Mouse (Mus musculus): ENCODE results near the gene Garem2. TPM values are rescaled to one million over a fixed set of nuclear protein-coding genes. Genes with fewer than 3 reads are reported as not detected.
A peak's percentile ranks its signal among the peaks of the same experiment; 100 is the strongest.

The Garem2 gene
- polyA plus RNA-seq, 1 experiment from 2014 or later: 6.9 TPM

- 93% methylated on average over 9 of the region's 9 CpGs for WGBS
- H3K36me3 ChIP-seq: peaks cover 92% of the 10 kb centered on the region
- no peak for DNase-seq (ENCODE audit: low spot score)
Measured at GRCm38 (mm10) chr5:30137271-30137670, 32.3 kb downstream of the Garem2 start.

GRCm38 (mm10) chr5:30138193-30138592 is 33.2 kb downstream of the Garem2 start:
- H3K27ac ChIP-seq (replicated peaks): no peak overlapping the region
- H3K4me1 ChIP-seq: no peaks in the 10 kb centered on the region
- H3K27me3 ChIP-seq (ENCODE audit: low read depth, poor library complexity, severe bottlenecking): no peaks in the 10 kb centered on the region
- H3K36me3 ChIP-seq: peaks cover 92% of the 10 kb centered on the region
- H3K4me3 ChIP-seq: no peak overlapping the region
- WGBS: 90% methylated on average over 4 of the region's 4 CpGs
- no peak for DNase-seq (ENCODE audit: low spot score)
- H3K9me3 ChIP-seq (replicated peaks): no peaks in the 10 kb centered on the region

More at GRCm38 (mm10) chr5:30137271-30137670, 32.3 kb downstream of the Garem2 start:
- H3K4me3 ChIP-seq: no peak overlapping the region
- H3K4me1 ChIP-seq: no peaks in the 10 kb centered on the region
- H3K9me3 ChIP-seq (replicated peaks): no peaks in the 10 kb centered on the region
- H3K27ac ChIP-seq (replicated peaks): no peak overlapping the region
- no peaks in the 10 kb centered on the region for H3K27me3 ChIP-seq (ENCODE audit: low read depth, poor library complexity, severe bottlenecking)

- Histone ChIP-seq H3K4me1 (no peaks in the 10 kb centered on the region), H3K4me3 (no peak overlapping the region), H3K27ac (replicated peaks) (no peak overlapping the region), H3K27me3 (ENCODE audit: low read depth, poor library complexity, severe bottlenecking) (no peaks in the 10 kb centered on the region), H3K9me3 (replicated peaks) (no peaks in the 10 kb centered on the region), H3K36me3 (peaks cover 49% of the 10 kb centered on the region)
- WGBS: 95% methylated on average over 6 of the region's 6 CpGs
- no peak for DNase-seq (ENCODE audit: low spot score)
Measured at GRCm38 (mm10) chr5:30146526-30146925, 41.6 kb downstream of the Garem2 start.

GRCm38 (mm10) chr5:30148133-30148920 is 43.4 kb downstream of the Garem2 start:
- H3K27me3 ChIP-seq (ENCODE audit: low read depth, poor library complexity, severe bottlenecking): no peaks in the 10 kb centered on the region
- H3K36me3 ChIP-seq: peaks cover 31% of the 10 kb centered on the region
- DNase-seq (ENCODE audit: low spot score): no peak
- no peaks in the 10 kb centered on the region for H3K9me3 ChIP-seq (replicated peaks)
- H3K27ac ChIP-seq (replicated peaks): no peak overlapping the region
- no peaks in the 10 kb centered on the region for H3K4me1 ChIP-seq
- no peak overlapping the region for H3K4me3 ChIP-seq
- WGBS: 89% methylated on average over 5 of the region's 5 CpGs

- no peak overlapping the region for H3K4me3 ChIP-seq
- no peaks in the 10 kb centered on the region for H3K9me3 ChIP-seq (replicated peaks)
Measured at GRCm38 (mm10) chr5:30152007-30152406, 47.0 kb downstream of the Garem2 start.

GRCm38 (mm10) chr5:30152413-30152812 is 47.5 kb downstream of the Garem2 start:
- H3K36me3 ChIP-seq: no peaks in the 10 kb centered on the region
- no peaks in the 10 kb centered on the region for H3K9me3 ChIP-seq (replicated peaks)
- 94% methylated on average over 1 of the region's 1 CpGs for WGBS
- H3K27me3 ChIP-seq (ENCODE audit: low read depth, poor library complexity, severe bottlenecking): no peaks in the 10 kb centered on the region
- H3K4me1 ChIP-seq: peaks cover 20% of the 10 kb centered on the region
- no peak overlapping the region for H3K27ac ChIP-seq (replicated peaks)
- no peak for DNase-seq (ENCODE audit: low spot score)
- H3K4me3 ChIP-seq: no peak overlapping the region

More at GRCm38 (mm10) chr5:30152007-30152406, 47.0 kb downstream of the Garem2 start:
- no peaks in the 10 kb centered on the region for H3K27me3 ChIP-seq (ENCODE audit: low read depth, poor library complexity, severe bottlenecking)
- peaks cover 2% of the 10 kb centered on the region for H3K36me3 ChIP-seq
- no peak overlapping the region for H3K27ac ChIP-seq (replicated peaks)
- no peak for DNase-seq (ENCODE audit: low spot score)
- 90% methylated on average over 4 of the region's 4 CpGs for WGBS
- peaks cover 20% of the 10 kb centered on the region for H3K4me1 ChIP-seq

GRCm38 (mm10) chr5:30153222-30153621 is 48.3 kb downstream of the Garem2 start:
- H3K27ac ChIP-seq (replicated peaks): no peak overlapping the region
- no peak for DNase-seq (ENCODE audit: low spot score)
- no peak overlapping the region for H3K4me3 ChIP-seq
- peaks cover 20% of the 10 kb centered on the region for H3K4me1 ChIP-seq
- no peaks in the 10 kb centered on the region for H3K27me3 ChIP-seq (ENCODE audit: low read depth, poor library complexity, severe bottlenecking)
- WGBS: 94% methylated on average over 2 of the region's 2 CpGs
- H3K9me3 ChIP-seq (replicated peaks): no peaks in the 10 kb centered on the region
- H3K36me3 ChIP-seq: no peaks in the 10 kb centered on the region

GRCm38 (mm10) chr5:30154013-30154412 is 49.1 kb downstream of the Garem2 start:
- DNase-seq (ENCODE audit: low spot score): no peak
- no peaks in the 10 kb centered on the region for H3K27me3 ChIP-seq (ENCODE audit: low read depth, poor library complexity, severe bottlenecking)
- H3K9me3 ChIP-seq (replicated peaks): no peaks in the 10 kb centered on the region
- 27% methylated on average over 4 of the region's 4 CpGs for WGBS
- peak overlapping the region; percentile 81 for H3K4me3 ChIP-seq
- H3K27ac ChIP-seq (replicated peaks): peak overlapping the region; percentile 99
- no peaks in the 10 kb centered on the region for H3K36me3 ChIP-seq
- H3K4me1 ChIP-seq: peaks cover 20% of the 10 kb centered on the region

- Histone ChIP-seq H3K27me3 (ENCODE audit: low read depth, poor library complexity, severe bottlenecking) (no peaks in the 10 kb centered on the region), H3K36me3 (no peaks in the 10 kb centered on the region), H3K4me3 (peak within 1 kb of the TSS; percentile 81), H3K27ac (replicated peaks) (peak within 1 kb of the TSS; percentile 99), H3K4me1 (peaks cover 20% of the 10 kb centered on the region), H3K9me3 (replicated peaks) (no peaks in the 10 kb centered on the region)
- WGBS: under 1% methylated on average over 53 of the region's 53 CpGs
- DNase-seq (ENCODE audit: low spot score): peak; percentile 91
Measured at GRCm38 (mm10) chr5:30154474-30155394, 49.8 kb downstream of the Garem2 start, which contains the start of the genes Hadha and Hadhb. TSS of gene Hadha (minus strand) at chr5:30155162. TSS of gene Hadhb (plus strand) at chr5:30155248.

GRCm38 (mm10) chr5:30155395-30155792 is 50.4 kb downstream of the Garem2 start:
- H3K4me1 ChIP-seq: peaks cover 20% of the 10 kb centered on the region
- H3K9me3 ChIP-seq (replicated peaks): no peaks in the 10 kb centered on the region
- DNase-seq (ENCODE audit: low spot score): no peak
- H3K4me3 ChIP-seq: peak overlapping the region; percentile 81
- under 1% methylated on average over 31 of the region's 31 CpGs for WGBS
- H3K27ac ChIP-seq (replicated peaks): peak overlapping the region; percentile 99
- H3K36me3 ChIP-seq: no peaks in the 10 kb centered on the region
- H3K27me3 ChIP-seq (ENCODE audit: low read depth, poor library complexity, severe bottlenecking): no peaks in the 10 kb centered on the region

- H3K4me3 ChIP-seq: peak overlapping the region; percentile 81
- H3K9me3 ChIP-seq (replicated peaks): no peaks in the 10 kb centered on the region
- WGBS: 41% methylated on average over 13 of the region's 13 CpGs
- H3K27ac ChIP-seq (replicated peaks): peak overlapping the region; percentile 99
- DNase-seq (ENCODE audit: low spot score): no peak
- no peaks in the 10 kb centered on the region for H3K27me3 ChIP-seq (ENCODE audit: low read depth, poor library complexity, severe bottlenecking)
- H3K4me1 ChIP-seq: peaks cover 20% of the 10 kb centered on the region
- H3K36me3 ChIP-seq: no peaks in the 10 kb centered on the region
Measured at GRCm38 (mm10) chr5:30155821-30156629, 51.1 kb downstream of the Garem2 start.

- DNase-seq (ENCODE audit: low spot score): no peak
Measured at GRCm38 (mm10) chr5:30159601-30160000, 54.6 kb downstream of the Garem2 start.

More at GRCm38 (mm10) chr5:30159601-30160000, 54.6 kb downstream of the Garem2 start:
- H3K4me1 ChIP-seq: peaks cover 15% of the 10 kb centered on the region
- no peak overlapping the region for H3K27ac ChIP-seq (replicated peaks)
- 0 out of 2 replicates have a peak, but pooled peaks cover 4% of the 10 kb centered on the region for H3K36me3 ChIP-seq
- no peaks in the 10 kb centered on the region for H3K27me3 ChIP-seq (ENCODE audit: low read depth, poor library complexity, severe bottlenecking)
- H3K9me3 ChIP-seq (replicated peaks): no peaks in the 10 kb centered on the region
- no peak overlapping the region for H3K4me3 ChIP-seq
- 89% methylated on average over 6 of the region's 6 CpGs for WGBS
